Mouse (Mus musculus) adrenal gland, adult 18-20 months (tissue): ENCODE data around the gene Anks3. TPM values are rescaled to one million over a fixed set of nuclear protein-coding genes. Genes with fewer than 3 reads are reported as not detected.

ENCODE experiments used
- DNase-seq, 2 experiments: peaks; one replicate each; pipeline ENCODE4 v3.0.0; 2021 to 2022; ENCODE audit warnings: low spot score in 2 of 2
- total RNA-seq, 2 experiments: library from RNA; stranded (reverse); gene quantifications; 1 replicate in 1 of 2; 2 replicates in 1 of 2; pipeline ENCODE4 v1.2.3; 2021

Anks3 gene
- total RNA-seq, 2 experiments from 2014 or later = 39.3 to 49.8 TPM

- DNase-seq = no peak
These were observed 62.8 kb downstream of the Anks3 start for GRCm38 (mm10) chr16:4901167-4901566.

GRCm38 (mm10) chr16:4899711-4900110 lies 64.3 kb downstream of the Anks3 start:
- no peak for DNase-seq

GRCm38 (mm10) chr16:4898881-4899280 lies 65.1 kb downstream of the Anks3 start:
- no peak for DNase-seq

GRCm38 (mm10) chr16:4897146-4897730 lies 66.8 kb downstream of the Anks3 start:
- DNase-seq = no peak

- no peak for DNase-seq
These were observed 67.6 kb downstream of the Anks3 start for GRCm38 (mm10) chr16:4896249-4897027.

GRCm38 (mm10) chr16:4894201-4894908 lies 69.7 kb downstream of the Anks3 start:
- DNase-seq = no peak

- DNase-seq = no peak
These were observed 71.8 kb downstream of the Anks3 start for GRCm38 (mm10) chr16:4892171-4892570.

Other genes starting within 250 kb of the Anks3 start
- 1 to 10 TPM; 3.1 to 4.7 TPM for gene Nmral1, start 244.8 kb downstream of the Anks3 start, total RNA-seq
- 10 to 100 TPM; 73.5 to 83.8 TPM for gene Hmox2, start 237.8 kb downstream of the Anks3 start, total RNA-seq
- gene Cdip1, start 173.9 kb downstream of the Anks3 start, total RNA-seq = 100 to 1,000 TPM; 121 to 147 TPM
- gene 4930562C15Rik, start 128.8 kb downstream of the Anks3 start, total RNA-seq = not detected
- gene Ubald1, start 83.9 kb downstream of the Anks3 start, total RNA-seq = 10 to 100 TPM; 33.3 to 39.0 TPM
- gene Mgrn1, start 78.0 kb downstream of the Anks3 start, total RNA-seq = 10 to 100 TPM; 83.7 to 86.4 TPM
- 10 to 100 TPM; 46.1 to 62.3 TPM for gene Nudt16l1, start 25.4 kb downstream of the Anks3 start, total RNA-seq
- not detected for gene Sept12, start 33.6 kb upstream of the Anks3 start, total RNA-seq
- gene Smim22, start 43.1 kb upstream of the Anks3 start, total RNA-seq = not detected
- gene Rogdi, start 49.3 kb upstream of the Anks3 start, total RNA-seq = 10 to 100 TPM; 20.7 to 28.3 TPM
- gene Glyr1, start 85.7 kb upstream of the Anks3 start, total RNA-seq = 10 to 100 TPM; 88.1 to 99.2 TPM
- 10 to 100 TPM; 30.5 to 37.4 TPM for gene Ubn1, start 85.9 kb upstream of the Anks3 start, total RNA-seq
- gene Ppl, start 168.2 kb upstream of the Anks3 start, total RNA-seq = 1 to 10 TPM; 2.5 to 6.9 TPM
- gene Sec14l5, start 182.9 kb upstream of the Anks3 start, total RNA-seq = under 1 TPM; 0.06 to 0.07 TPM
- 10 to 100 TPM; 24.7 to 28.1 TPM for gene Nagpa, start 239.8 kb upstream of the Anks3 start, total RNA-seq